Mouse (Mus musculus) kidney, postnatal 25 days (tissue): ENCODE results near the gene Togaram2.

Source experiments
- DNase-seq, 2 experiments: peaks; one replicate each; pipeline ENCODE4 v3.0.0; 2021; ENCODE audit warnings: mixed read lengths in 2 of 2

Togaram2 gene

GRCm38 (mm10) chr17:71683281-71683680, 10.2 kb downstream of the Togaram2 start:
- DNase-seq: no peak

DNA sequence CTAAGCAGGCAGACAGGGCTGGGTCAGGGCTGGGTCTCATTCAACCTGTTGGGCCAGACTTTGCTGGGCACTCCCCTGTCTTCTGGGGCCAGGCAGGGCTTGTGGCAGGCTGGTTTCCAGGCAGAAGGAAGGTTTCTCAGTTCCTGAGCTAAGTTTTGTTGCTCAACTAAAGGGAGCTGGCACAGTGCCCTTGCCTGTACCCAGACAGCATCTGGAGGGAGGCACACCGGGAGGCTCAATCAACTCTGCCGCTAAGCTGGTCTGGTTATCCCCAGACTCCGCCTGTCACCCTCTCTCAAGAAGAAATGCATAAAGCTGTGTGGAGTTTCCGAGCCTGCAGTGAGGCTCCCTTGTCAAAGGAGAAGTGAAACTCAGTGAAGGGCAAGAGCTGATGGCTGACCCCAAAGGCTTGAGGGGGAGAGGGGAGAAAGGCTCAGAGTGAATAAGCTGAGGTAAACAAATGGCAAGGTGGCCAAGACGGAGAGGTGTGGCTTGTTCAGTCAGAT, 11.1 kb downstream of the Togaram2 start:
- DNase-seq: no peak

DNA sequence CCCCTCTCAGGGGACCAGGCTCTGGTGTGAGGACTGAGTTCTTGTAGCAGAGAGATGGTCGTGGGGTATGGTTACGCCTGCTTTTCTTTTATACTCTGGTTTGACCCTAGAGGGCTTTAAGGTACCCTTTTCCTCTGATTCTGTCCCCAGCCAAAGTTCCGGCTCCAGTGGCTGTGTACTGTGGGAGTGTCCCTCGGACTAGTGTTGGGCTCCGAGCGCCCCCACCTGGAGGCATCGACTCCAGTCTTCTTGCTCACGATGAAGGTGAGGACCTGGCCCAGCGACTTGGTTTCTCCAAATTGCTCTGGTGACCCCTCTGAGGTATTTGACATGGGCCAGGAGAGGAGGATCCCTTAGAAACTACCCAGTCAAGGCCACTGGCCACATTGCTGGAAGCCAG, 14.4 kb downstream of the Togaram2 start:
- DNase-seq: no peak

- peak in 1 of 2 experiments; percentile 35 for DNase-seq
These were observed 16.8 kb downstream of the Togaram2 start for GRCm38 (mm10) chr17:71689903-71690302.

DNA sequence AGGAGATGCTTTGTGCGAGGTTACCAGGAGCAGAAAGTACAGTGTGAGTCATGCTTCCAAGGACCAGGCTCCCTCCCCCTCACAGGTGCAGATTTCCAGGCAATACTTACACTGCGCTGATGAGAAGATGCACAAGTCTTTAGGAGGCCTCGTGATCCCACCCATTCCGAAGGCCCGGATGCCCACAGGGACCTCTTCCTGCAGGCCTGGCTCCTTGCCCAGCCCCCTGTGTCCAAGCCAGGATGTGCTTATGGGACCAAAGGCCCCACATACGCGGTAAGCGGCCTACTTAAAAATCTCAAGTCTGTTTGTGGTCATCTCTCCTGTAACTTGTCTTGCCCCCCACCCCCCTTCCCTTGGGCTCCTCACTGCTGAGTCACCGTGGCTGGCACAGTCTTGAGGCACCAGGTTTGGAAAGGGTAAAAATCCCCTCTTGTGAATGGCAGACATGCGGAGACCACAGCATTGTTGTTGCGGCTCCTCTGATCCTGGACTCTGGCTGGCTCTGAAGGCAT, 18.4 kb downstream of the Togaram2 start:
- peak in 1 of 2 experiments; percentile 26 for DNase-seq

DNA sequence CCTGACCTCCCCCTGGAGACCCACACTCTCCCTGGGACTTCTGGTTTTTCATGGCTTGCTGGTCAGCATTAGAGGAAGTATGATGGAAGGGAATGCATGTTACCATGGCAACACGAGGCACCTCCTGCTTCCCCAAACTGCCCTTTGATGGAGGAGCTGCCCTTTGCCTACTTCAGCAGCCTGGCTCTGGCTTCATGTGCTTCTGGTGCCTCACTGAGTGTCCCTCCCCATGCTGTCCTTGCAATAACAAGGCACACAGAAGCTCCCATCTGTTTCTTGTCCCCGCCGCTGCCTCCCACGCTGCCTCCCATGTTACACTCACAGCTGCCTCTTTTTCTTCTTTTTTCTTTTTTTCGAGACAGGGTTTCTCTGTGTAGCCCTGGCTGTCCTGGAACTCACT, 20.3 kb downstream of the Togaram2 start:
- DNase-seq: no peak

- peak in 1 of 2 experiments; percentile 47 for DNase-seq
These were observed 20.7 kb downstream of the Togaram2 start for GRCm38 (mm10) chr17:71693780-71694179.

DNA sequence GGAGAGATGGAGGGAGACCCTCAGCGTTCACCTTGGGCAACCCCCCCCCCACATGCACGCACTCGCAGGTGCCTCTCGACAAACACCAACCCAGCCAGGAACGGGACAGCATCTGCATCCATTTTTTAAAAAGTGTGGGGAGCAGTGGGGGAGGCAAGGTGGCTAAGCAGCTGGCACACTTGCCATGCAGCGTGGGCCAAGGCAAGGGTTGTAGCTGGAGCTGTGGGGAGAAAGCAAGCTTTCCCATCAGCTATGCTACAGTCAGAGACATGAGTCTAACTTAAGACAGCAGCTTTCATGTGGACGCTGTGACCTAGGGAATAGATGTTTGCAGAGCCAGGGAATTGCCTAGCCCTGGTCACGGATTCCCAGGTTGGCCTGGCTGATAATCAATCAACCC, 22.1 kb downstream of the Togaram2 start:
- no peak for DNase-seq

DNA sequence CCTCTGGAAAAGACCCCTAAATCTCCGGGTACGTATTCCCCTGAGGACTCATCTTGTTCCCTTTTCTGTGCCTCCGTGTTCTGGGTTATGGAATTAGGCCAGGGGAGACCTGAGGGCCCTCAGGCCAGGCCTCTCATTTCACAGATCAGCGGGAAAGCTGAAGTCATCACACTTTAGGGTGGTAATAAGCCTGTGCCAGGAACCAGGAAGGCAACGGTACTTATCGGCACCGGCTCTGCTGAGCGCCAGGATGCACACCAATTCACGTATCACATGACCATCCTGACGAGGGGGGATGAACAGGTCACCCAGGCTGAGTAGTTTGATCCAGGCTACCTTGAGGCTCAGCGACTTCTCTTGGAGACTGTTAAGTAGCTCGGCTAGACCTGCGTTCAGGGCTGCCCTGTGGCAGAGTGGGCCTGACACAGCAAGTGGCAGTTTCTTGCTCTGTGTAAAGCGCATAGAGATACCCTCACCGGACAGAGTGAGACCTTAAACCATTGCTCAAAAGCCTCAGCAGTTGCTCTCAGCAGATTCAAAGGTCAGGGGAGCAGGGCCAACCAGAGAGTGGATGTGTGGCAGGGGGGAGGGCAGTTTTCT, 22.8 kb downstream of the Togaram2 start:
- no peak for DNase-seq

- DNase-seq: no peak
These were observed 23.3 kb downstream of the Togaram2 start for GRCm38 (mm10) chr17:71696396-71696795.

GRCm38 (mm10) chr17:71697896-71698618, 25.0 kb downstream of the Togaram2 start:
- DNase-seq: no peak

- no peak for DNase-seq
These were observed 25.5 kb downstream of the Togaram2 start for GRCm38 (mm10) chr17:71698619-71698956.

DNA sequence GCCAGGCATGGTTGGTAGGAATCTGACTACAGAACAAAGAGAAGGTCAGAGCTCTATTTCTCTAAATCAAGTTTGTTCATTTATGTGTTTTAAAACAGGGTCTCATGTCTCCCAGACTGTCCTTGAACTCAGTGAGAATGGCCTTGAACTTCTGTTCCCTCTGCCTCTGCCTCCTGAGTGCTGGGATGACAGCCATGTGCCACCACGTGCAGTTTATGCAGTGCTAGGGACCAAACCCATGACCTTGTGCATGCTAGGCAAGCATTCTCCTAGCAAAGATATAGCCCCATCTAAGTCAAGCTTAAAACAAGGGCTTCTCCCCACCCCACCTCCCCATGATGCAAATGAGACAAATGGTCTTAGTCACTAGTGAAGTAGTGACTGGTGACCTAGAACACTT, 32.1 kb downstream of the Togaram2 start:
- DNase-seq: no peak

GRCm38 (mm10) chr17:71705550-71706480, 32.8 kb downstream of the Togaram2 start:
- DNase-seq: no peak

GRCm38 (mm10) chr17:71707715-71708114, 34.7 kb downstream of the Togaram2 start:
- DNase-seq: no peak

GRCm38 (mm10) chr17:71712279-71712678, 39.2 kb downstream of the Togaram2 start:
- DNase-seq: peak in 1 of 2 experiments; percentile 41

DNA sequence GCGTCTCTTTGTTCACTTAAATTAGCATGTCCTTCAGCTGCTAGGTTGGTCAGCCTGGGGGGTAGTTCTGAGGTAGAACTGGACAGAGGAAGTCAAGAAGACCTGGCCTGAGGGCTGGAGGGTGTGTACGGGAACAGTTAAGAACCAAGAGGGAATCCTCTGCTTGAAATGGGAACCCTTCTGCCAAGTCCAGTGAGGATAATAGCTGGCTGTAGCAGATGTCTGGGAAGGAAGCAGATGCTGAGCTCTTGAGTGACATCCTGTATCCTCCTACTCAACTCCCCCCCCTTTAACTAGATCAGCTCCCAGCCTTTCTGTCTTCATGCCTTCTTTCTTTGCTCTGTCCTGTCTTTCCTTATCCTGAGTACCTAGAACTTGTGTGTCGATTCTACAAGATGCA, 42.0 kb downstream of the Togaram2 start:
- no peak for DNase-seq

DNA sequence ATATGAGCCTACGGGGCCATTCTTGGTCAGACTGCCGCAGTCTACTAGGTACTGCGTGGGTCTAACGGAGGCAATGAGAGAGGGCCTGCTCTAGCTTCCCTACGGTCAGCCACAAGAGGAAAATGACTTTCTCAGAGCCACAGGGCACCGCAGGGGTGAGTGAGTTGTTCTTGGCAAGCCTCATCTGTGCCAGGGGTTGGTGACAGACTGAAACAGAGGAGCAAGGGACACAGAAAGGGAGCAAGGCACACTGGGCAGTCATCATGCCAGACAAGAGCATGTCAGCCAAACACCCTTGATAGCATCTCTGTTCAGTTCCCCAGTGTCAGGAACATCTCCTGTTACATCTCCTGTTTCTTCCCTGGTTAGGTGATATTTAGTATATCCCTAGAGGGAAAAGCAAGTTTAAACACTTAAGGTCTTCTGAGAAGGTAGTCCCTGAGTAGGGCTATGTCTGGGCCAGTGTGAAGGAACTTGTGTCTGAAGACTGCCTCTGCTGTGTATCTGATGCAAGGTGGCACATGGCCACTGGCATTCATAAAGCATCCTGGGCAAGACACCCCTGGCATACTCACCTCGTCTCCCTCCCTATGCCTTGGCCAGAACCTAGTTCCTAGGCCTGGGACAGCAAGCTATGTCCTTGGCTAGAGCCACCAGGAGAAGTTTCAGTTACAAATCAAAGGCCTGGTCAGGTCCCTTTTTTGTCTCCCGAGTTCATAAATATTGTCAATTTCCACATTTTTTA, 45.0 kb downstream of the Togaram2 start:
- DNase-seq: no peak

DNA sequence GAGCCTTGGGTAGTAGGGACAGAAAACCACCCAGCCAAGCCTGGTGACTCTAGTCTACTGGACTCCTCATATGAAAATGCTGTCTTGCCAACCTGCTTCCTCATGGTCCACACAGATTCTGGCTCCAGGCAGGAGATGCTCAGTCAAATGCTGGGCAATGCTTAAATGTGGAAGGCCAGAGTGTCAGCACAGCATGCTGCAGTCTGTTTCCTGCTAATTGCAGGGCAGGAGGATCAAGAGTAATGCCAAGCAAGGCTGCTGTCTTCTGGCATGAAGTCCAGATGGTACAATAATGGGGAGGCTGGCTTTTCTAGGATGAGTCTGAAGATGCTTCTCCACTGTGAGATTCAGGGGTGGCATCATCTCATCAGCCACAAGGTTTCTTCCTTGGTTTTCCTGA, 47.4 kb downstream of the Togaram2 start:
- DNase-seq: no peak

DNA sequence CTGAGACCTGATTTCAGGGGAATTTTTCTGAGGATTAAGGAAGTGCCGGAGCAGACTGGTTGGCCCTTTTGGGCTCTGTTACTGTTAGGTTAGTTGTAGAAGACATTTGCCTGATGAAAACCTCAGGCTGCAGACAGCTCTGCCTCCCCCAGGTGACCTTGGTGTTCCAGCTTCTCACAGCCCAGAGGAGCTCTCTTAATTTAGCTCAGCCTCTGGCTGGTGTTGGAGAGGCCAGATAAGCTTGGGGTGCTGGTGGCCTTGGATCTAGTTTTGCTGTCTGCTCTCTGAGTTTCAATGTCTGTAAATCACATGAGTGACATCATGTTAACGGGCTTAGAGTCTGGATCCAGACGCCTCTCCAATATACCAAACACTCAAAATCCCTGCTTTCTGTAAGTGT, 48.0 kb downstream of the Togaram2 start:
- DNase-seq: no peak

DNA sequence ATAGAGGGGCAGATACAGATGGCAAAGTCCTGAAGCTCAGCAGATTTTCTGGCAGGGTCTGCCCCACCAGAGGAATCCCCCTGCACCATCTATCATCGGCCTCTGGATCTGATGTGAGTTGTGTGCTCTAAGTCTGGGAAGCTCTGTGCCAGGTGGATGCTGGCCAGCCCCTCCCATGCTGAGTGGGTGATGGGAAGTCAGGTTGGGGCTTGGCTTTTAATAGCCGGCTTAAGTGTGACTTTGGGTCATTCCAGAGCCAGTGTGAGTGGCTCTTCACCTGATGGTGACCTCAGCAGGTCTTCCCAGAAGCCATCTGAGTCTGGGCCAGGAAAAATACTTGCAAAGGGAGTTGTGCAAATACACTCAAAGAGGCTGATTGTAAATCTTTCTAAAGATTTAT, 57.6 kb downstream of the Togaram2 start:
- no peak for DNase-seq

DNA sequence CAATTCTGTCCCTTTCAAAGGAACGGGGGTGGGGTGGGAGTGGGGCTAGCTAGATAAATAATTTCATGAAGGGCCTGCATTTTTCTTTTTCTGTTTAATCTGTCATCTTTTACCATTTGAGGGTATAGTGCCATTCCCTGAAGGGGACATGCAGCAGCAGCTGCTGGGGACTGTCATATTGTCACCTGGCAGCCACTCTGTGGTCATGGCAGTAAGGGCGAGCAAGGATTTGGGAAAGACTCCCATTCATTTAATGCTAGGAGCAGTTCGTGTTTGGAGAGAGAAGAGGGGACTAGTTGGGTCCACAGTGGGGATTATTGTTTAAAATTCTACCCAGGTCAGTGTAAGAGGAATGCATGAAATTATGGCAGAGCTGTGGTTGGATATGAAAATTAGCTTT, 63.4 kb downstream of the Togaram2 start:
- DNase-seq: no peak

GRCm38 (mm10) chr17:71742156-71742555, 69.1 kb downstream of the Togaram2 start:
- no peak for DNase-seq
